Mouse (Mus musculus) mouse embryonic stem cell (cell line): ENCODE data around the gene Rab26.

Experiments used
- in situ Hi-C, 2 experiments: fragments of 300-500 bp; cut with MboI; formaldehyde crosslinking; loops; 1 replicate in 1 of 2; 3 replicates in 1 of 2; pipeline ENCODE4 v1.14.3; 2019 to 2020; ENCODE audit warnings: low sequenced_read_pairs in 2 of 2, low pct_unique_long_range_greater_than_20kb in 1 of 2, mixed read lengths in 1 of 2; ENCODE audit not compliant: unreplicated experiment in 1 of 2

Rab26 gene

DNA sequence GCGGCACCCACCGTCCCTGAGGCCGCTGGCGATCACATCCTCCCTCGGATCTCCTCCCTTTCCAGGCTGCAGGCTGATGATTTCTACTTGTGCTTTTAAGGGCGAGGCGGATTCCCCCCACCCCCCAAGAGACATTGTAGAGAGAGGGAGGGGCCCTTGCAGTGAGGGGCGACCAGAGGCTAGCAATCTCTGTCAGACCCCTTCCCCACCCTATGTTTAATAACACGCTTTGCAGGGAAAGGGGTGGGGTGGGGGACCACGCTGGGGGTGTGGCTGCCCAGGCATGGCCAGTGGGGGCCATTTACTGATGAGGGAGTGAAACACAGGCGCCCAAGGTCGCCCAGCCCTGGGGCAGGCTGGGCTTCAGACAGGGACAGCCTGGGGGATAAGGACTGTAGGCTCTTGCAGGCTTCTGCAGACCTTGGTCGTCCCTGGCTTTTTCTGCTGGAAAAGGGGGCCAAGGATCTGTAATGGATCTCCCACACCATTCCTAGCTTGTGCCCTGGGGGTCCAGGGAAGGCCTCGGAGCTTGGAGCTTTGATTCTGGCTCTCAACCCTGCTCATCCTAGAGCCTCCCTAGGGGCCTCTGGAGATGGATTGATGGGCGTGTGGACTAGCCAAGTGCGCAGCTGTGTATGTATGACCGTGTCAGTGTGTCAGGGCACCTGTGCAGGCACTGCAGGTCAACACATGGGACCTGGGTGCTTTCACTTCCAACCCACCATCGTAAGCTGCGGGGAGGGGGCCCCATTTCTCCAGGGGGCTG lies 44.6 kb downstream of the Rab26 start:
- in situ Hi-C loops, result no loop called here

DNA sequence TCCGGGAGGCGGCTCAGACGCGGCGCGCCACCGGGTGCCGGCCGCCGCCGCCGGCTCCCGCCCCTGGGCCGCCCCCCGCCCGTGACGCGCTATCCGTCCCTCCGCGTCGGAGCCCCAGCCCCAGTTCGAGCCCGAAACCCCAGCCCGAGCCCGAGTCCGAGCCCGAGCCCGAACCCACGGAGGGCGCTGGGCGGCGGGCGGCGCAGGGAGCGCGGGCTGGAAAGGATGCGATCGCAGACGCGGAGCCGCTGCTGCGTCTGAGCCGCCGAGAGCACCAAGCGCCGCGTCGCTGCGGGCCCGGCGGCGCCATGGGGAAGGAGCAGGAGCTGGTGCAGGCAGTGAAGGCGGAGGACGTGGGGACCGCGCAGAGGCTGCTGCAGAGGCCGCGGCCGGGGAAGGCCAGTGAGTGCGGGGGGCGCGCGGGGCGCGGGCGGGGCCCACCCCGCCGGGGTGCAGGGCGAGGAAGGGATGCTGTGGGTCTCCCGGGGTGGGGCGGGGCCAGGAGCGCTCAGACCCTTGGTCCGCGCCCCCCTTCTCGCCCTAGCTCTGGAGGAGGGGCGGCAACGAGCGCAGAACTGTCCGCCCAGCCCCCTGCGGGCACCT lies 45.2 kb downstream of the Rab26 start:
- in situ Hi-C loops, result no loop called here

DNA sequence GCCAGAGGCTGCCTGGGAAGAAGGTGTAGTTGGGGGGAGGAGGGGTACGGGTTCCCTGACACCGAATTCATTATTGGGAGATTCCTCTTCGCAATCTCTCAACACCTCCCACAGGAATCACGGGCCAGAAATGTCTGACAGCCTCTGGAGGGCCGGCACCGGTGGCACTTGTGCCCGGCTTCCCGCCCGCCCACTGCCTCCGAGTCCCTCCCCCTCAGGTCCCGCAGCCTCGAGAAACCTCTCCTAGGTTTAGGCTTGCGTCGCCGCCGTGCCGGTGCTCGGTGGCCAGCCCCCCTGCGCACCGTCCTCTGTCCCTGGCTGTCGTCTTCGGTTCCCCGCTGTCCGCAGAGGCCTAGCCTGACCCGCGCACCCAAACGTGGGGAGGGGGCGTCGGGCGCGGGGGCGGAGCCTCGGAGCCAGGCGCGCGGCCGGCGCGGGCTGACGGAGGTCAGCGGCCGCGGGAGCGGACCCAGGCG lies 45.8 kb downstream of the Rab26 start, which contains the start of gene Caskin1:
TSS of gene Caskin1 (plus strand) at position 416 of the 476 bp plus-strand sequence.
- in situ Hi-C loops, result no loop called here

DNA sequence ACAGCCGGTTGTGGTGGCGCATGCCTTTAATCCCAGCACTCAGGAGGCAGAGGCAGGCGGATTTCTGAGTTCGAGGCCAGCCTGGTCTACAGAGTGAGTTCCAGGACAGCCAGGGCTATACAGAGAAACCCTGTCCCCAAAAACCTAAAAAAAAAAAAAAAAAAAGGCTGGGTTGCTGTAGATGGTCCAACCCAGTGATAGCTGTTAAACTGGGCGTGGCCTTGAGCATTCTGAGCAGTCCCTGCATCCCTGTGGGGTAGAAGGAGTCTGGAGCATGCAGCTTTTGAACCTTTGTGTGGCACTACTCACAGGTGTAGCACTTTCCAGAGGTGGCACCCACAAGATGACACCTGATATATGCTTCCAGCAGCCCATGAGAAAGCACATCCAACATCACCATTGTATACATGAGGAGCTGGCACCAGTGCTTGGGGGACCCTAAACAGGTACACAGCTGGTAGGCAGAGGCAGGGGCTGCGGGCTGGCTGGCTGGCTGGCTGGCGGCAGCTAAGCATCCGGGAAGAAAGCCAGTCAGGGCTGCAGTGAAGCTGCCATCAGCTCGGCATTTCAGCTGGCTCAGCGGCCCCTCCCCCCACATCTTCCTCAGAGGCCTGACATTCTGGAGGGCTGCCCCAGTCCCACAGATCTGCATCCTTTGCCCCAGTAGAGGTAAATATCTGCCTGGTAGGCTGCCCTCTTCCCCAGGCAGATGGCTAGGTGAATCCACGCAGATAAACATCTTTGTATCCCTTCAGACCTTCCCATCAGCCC lies 48.7 kb downstream of the Rab26 start:
- in situ Hi-C loops, result no loop called here

DNA sequence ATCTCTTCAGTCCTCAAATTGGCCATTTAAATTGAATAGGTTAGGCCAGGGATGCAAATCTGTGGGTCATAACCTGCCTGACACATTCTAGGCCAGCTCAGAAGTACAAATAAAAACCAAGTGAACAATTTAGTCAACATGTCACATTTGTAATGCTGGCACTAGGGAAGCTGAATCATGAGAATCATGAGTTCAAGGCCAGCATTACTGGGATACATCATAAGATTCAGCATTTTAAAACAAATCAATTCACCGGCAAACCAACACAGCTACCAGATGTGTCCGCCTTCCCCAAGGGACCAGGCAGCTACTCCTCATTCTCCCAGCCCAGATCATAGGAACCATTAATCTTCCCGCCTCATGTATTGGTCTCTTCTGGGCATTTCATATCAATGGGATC lies 50.5 kb downstream of the Rab26 start:
- in situ Hi-C loops, result loop anchor here in 1 of 2 experiments (5.0 kb wide), 1 partner anchor 49 kb away; the partner anchor contains the start of gene Rab26

DNA sequence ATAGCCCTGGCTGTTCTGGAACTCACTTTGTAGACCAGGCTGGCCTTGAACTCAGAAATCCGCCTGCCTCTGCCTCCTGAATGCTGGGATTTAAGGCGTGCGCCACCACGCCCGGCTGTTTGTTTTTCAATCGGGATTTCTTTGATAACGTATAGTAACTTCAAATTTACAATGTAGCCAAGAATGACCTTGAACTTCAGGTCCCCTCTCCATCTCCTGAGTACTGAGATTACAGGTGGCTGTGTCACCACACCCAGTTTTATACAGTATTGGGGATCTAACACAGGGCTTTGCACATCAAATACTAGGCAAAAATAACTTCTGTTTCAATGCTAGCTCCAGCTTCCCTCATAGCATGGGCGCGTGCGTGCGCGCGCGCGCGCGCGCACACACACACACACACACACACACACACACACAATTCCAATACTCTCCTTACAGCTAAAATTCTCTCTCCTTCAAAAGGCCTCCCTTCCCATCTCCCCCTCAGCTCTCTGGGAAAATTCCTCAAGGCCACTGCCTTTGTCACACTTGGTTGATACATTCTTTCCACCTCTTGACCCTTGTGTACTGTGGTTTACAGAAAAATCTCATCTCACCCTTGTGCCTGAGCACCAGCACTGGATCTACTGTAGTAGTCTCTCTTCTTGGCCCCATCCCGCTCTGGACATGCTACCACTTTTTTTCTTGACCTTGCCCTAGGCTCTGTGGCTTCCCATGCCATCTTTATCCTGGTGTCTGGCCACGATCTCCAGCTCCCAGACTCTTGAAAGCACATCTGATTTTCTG lies 52.8 kb downstream of the Rab26 start:
- in situ Hi-C loops, result loop anchor here in 1 of 2 experiments (5.0 kb wide), 1 partner anchor 51 kb away; the partner anchor contains the start of gene Rab26

DNA sequence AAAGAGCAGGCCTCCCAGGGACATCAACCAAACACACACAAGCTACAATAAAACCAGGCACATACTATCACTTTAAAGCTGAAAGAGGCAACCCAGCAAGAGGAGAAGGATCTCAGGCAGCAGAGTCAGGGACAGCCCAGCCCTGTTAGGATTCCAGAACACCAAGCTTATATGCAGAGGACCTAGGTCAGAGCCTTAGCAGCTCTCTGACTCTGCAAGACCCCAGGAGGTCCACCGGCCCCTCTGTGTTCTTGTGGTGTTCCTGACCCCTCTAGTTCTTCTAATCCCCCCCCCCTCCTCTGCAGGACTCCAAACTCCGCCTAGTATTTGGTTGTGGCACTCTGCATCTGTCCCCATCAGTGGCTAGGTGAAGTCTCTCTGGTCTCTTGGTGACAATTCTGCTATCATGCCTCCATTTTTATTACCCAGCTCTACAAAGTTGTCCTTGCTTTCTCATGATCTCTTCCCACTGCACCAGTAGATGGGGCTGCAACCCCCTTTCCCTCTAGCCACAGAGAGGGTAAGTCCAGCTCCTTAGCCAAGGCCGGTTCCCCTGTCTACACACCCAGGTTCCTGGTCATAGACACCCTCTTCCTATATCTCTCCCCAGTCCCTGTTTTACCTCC lies 53.7 kb downstream of the Rab26 start:
- in situ Hi-C loops, result loop anchor here in 1 of 2 experiments (5.0 kb wide), 1 partner anchor 52 kb away; the partner anchor contains the start of gene Rab26

DNA sequence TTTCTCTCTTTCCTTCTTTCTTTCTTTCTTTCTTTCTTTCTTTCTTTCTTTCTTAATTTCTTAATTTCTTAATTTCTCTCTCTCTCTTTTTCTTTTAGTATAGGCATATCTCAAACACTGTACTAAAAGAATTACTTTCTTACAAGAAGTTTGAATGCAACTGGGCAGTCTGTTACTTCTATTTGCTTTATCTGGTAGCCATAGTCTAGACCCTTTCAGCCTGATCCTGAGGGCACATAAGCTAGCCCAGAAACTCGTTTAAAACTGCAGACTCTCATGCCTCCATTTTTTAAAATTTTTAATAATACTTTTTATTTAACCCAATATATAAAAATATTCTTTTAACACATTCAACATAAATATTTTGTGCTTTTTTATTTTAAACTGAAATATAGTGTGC lies 54.6 kb downstream of the Rab26 start:
- in situ Hi-C loops, result no loop called here

DNA sequence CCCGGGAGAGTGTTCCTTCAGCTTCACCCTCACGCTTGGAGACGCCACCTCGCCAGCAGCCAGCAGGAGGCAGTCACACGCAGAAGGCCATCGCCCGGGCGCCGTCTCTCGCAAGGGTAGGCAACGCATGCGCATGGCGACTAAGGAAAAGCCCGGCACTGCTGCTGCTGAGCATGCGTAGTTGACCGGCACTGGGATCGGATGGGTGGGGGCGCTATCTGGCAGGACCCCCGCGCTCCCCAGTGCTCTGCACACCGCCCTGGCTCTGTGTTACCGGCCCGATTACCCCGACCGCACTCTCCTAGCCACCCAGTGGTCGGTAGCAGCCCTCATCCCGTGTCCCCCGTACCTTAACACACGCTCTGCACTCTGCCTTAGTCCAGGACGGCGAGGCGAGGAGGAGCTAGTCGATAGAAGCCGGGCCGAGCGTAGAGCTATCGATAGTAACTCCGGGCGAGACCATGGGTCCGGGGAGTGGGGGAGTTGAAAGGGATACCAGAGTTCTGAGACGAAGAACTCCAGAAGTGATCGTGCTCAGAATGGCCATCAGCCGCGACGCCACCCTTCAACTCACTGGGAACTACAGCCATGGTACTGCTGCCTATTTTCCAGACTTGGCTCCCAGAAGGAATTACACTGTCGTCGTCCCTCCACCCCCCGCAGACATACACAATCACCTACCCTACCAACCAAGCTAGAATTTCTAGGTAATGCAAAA lies 55.2 kb downstream of the Rab26 start, which contains the start of gene Mlst8:
TSS of gene Mlst8 (minus strand) at position 416 of the 718 bp plus-strand sequence.
- in situ Hi-C loops, result no loop called here

DNA sequence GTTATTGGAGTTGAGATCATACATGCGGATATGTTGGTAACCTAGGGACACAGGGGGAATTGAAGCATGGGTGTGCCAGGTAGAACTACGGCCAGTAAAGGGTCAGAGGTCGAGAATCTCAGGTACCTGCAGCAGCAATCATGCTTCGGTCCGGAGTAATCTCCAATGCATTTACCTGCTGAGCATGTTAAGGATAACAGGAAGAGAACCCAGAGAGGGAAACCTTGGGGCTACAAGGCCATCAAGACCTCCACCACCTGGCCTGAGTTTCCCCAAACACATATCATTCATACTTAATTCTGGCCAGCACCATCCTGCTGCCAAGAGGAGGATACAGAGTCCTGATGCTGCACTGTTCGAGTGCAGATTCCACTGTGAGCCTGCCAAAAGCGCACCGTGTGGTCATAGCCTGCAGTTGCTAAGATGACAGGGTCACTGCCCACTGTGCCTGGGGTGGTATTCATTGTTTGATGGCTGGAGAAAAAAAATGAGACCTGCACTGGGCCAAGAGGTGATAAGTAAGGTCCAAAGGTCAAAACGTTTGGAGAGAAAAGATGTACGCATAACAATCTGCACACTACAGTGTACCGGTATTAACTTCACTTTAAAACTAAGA lies 55.9 kb downstream of the Rab26 start:
- in situ Hi-C loops, result no loop called here
